Mouse (Mus musculus) olfactory bulb, adult 2 months (tissue): ENCODE data around the gene Mapk8.

Experiments used
- CTCF ChIP-seq: fragments of 200-500 bp; IDR thresholded peaks from 2 replicates; pipeline ENCODE4 v1.5.1; 2012; ENCODE audit warnings: low read depth, mild to moderate bottlenecking, low read length, moderate library complexity; ENCODE audit not compliant: insufficient read depth
- POLR2A ChIP-seq: fragments of 200-500 bp; IDR thresholded peaks from 2 replicates; pipeline ENCODE4 v1.6.1; 2012; ENCODE audit warnings: mild to moderate bottlenecking, low read depth, low read length, moderate library complexity; ENCODE audit not compliant: insufficient read depth

DNA sequence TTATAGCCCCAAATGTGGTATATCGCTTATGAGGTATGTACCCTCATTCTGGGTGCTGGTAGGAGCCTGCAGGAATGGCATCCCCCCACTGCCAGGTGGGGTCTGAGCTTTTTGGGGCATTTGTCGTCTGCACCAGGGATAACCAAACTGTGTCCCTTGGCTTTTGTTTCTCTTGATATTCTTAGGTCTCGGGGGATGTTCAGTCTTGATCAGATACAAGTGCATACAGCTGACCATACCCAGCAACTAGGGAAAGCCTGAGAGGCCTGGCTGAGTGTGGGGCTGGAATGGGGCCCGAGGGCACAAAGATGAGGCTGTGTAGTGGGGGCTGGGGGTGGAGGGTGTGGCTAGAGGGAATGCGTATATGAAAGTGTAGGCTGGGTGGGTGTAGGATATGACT is 83.3 kb downstream of the Mapk8 start:
- TF ChIP-seq POLR2A (no peak), CTCF (no peak)
